Mouse (Mus musculus) forebrain, embryonic 13.5 days (tissue): Measurements from ENCODE around the gene Ctxn1. TPM values are rescaled to one million over a fixed set of nuclear protein-coding genes. Genes with fewer than 3 reads are reported as not detected.
A peak's percentile ranks its signal among the peaks of the same experiment; 100 is the strongest.

ENCODE experiments used
- ATAC-seq: fragments of 200-750 bp; cut with Nextera tagmentation; 2 replicates; pipeline ENCODE4 v1.8.0; 2017
- H3K27ac ChIP-seq: fragments of 300-500 bp; sonication (generic); 2 replicates; pipeline ENCODE4 v1.5.1; 2015; ENCODE audit warnings: inconsistent platforms, mild to moderate bottlenecking, moderate library complexity
- H3K27me3 ChIP-seq: fragments of 300-500 bp; sonication (generic); 2 replicates; pipeline ENCODE4 v1.6.1; 2015; ENCODE audit warnings: mild to moderate bottlenecking, inconsistent platforms
- H3K36me3 ChIP-seq: fragments of 300-500 bp; sonication (generic); 2 replicates; pipeline ENCODE4 v1.6.1; 2015; ENCODE audit warnings: mild to moderate bottlenecking, inconsistent platforms; ENCODE audit not compliant: poor library complexity, severe bottlenecking
- H3K4me1 ChIP-seq: fragments of 300-500 bp; sonication (generic); 2 replicates; pipeline ENCODE4 v1.6.1; 2015; ENCODE audit warnings: inconsistent platforms
- H3K4me2 ChIP-seq: fragments of 300-500 bp; sonication (generic); 2 replicates; pipeline ENCODE4 v1.6.1; 2015; ENCODE audit warnings: inconsistent platforms, mild to moderate bottlenecking, moderate library complexity
- H3K4me3 ChIP-seq: fragments of 300-500 bp; sonication (generic); 2 replicates; pipeline ENCODE4 v1.5.1; 2015; ENCODE audit warnings: mild to moderate bottlenecking, inconsistent platforms
- H3K9ac ChIP-seq: fragments of 300-500 bp; sonication (generic); 2 replicates; pipeline ENCODE4 v1.6.1; 2015; ENCODE audit warnings: mild to moderate bottlenecking, inconsistent platforms
- H3K9me3 ChIP-seq: fragments of 300-500 bp; sonication (generic); replicated peaks from 2 replicates; pipeline ENCODE4 v1.6.1; 2016; ENCODE audit warnings: inconsistent platforms
- WGBS: fragments of 180-500 bp; shearing (Covaris S2); methylation state at CpG from one replicate; pipeline ENCODE4 v1.1.7; 2015; 5-methylcytosine and 5-hydroxymethylcytosine counted together
- polyA plus RNA-seq: library from polyadenylated mRNA; unstranded; fragments of >200 nt; fragmentation: Nextera tagmentation; extraction: Ambion mirVana; gene quantifications from 2 replicates; pipeline ENCODE4 v1.2.1, GENCODE M21; 2015

The Ctxn1 gene
- polyA plus RNA-seq: 272 and 274 TPM in 2 replicates

DNA sequence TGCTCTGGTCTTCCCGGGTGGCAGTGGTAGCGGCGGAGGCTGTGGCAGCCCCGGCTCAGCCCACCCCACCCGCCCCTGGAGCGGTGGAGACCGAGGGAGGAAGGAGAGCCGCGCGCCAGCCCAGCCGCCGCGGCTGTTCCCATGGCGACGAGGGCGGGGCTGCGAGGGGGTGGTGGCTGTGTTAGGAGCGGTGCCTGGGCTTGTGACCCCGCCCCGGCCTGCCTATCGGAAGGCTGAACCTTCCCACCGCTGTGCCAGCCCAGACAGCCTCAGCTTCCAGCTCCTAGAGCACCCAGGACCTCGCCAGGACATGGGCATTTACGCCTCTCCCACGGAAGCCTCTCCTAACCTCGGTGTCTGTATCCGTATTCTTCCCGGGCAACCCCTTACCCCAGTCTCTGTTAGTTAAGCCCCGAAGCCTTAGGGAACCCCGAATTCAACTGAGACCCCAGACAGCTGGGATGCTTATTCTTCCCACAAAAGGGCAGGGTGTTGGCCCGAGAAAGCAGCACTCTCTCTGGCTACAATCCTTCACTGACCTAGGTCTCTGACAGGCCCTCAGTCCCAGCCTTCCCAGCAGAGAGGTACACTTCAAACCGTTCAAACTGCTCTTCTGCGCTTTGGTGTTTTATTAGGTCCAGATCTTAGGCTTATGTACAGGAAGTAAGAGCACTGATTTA is at the start of gene Ctxn1:
Ctxn1 (minus strand) TSS at position 150 of the 680 bp plus-strand sequence.
- peak within 1 kb of the TSS; percentile 75 for H3K4me2 ChIP-seq
- H3K27me3 ChIP-seq: no peaks in the 10 kb centered on the region
- H3K27ac ChIP-seq: peak within 1 kb of the TSS; percentile 97
- H3K9me3 ChIP-seq: no peaks in the 10 kb centered on the region
- WGBS: 6% methylated on average over 33 of the region's 33 CpGs
- H3K36me3 ChIP-seq: peaks cover 77% of the 10 kb centered on the region
- ATAC-seq: peak; percentile 92
- peak within 1 kb of the TSS; percentile 90 for H3K4me3 ChIP-seq
- H3K4me1 ChIP-seq: peaks cover 28% of the 10 kb centered on the region
- peak within 1 kb of the TSS; percentile 96 for H3K9ac ChIP-seq

DNA sequence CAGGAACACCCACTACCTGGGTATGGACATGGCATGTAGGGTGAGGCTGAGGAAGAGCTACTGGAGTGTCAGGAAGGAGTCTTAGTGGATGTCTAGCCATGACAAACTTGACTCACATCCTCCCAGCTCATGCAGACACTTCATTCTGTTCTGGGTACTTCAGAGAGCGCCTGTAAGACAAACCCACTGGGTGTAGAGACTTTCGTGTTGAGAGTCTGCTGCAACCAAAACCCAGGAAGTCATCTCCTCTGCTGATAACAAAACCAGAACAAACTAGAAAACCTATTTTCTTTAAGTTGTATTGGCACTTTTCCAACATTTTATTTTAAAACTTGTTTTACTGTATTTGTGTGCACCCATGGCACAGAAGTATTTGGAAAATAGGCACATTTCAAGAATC is 46.8 kb upstream of the Ctxn1 start:
- 89% methylated on average over 2 of the region's 2 CpGs for WGBS
- H3K4me3 ChIP-seq: no peak overlapping the region
- no peaks in the 10 kb centered on the region for H3K9me3 ChIP-seq
- no peak overlapping the region for H3K4me2 ChIP-seq
- no peak for ATAC-seq
- H3K9ac ChIP-seq: no peak overlapping the region
- H3K36me3 ChIP-seq: peaks cover 99% of the 10 kb centered on the region
- no peak overlapping the region for H3K27ac ChIP-seq
- H3K4me1 ChIP-seq: no peaks in the 10 kb centered on the region
- H3K27me3 ChIP-seq: no peaks in the 10 kb centered on the region

DNA sequence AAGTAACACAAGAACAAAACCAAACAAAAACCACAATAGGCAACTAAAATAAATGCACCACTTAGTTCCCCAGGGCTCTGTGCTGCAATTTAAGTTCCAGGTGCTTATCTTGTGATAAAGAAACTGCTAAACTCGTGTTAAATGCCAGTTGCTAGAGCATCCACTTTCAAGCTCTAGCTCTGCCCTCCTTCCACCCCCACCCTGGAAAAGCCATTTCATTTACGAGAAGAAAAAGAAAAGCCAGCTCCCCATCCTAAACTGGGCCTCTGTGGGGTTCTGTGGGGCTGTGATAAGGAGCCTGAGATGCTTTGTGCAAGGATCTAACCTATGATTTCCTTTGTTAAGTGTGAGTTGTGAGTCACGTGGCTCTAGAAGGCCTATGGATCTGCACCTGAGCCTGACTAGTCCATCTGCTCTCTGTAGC is 45.1 kb upstream of the Ctxn1 start:
- H3K27ac ChIP-seq: no peak overlapping the region
- peaks cover 98% of the 10 kb centered on the region for H3K36me3 ChIP-seq
- no peak overlapping the region for H3K4me3 ChIP-seq
- WGBS: 83% methylated on average over 3 of the region's 3 CpGs
- H3K9me3 ChIP-seq: no peaks in the 10 kb centered on the region
- H3K9ac ChIP-seq: no peak overlapping the region
- no peaks in the 10 kb centered on the region for H3K27me3 ChIP-seq
- ATAC-seq: no peak
- no peak overlapping the region for H3K4me2 ChIP-seq
- no peaks in the 10 kb centered on the region for H3K4me1 ChIP-seq

DNA sequence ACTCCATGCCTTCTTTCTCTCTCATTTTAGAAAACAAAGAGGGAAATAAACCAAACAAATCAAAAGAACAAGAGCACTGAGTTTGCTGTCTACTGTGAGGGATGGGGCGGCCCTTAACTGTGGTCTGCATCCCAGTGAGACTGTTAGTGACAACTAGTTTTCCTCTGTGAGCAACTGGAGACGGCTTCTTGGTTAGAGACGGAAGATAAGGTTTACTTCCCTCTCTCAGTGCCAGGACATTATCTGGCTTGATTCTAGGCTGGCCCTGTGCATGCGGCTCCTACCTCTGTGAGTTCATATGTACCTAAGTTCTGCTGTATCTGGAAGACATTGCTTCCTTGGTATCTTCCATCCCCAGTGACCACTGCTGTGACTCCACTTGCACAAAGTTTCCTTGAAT is 38.7 kb upstream of the Ctxn1 start:
- Histone ChIP-seq H3K9me3 (no peaks in the 10 kb centered on the region), H3K4me3 (no peak overlapping the region), H3K4me1 (no peaks in the 10 kb centered on the region), H3K27me3 (no peaks in the 10 kb centered on the region), H3K36me3 (peaks cover 96% of the 10 kb centered on the region), H3K27ac (no peak overlapping the region), H3K4me2 (no peak overlapping the region), H3K9ac (no peak overlapping the region)
- 95% methylated on average over 4 of the region's 4 CpGs for WGBS
- no peak for ATAC-seq

DNA sequence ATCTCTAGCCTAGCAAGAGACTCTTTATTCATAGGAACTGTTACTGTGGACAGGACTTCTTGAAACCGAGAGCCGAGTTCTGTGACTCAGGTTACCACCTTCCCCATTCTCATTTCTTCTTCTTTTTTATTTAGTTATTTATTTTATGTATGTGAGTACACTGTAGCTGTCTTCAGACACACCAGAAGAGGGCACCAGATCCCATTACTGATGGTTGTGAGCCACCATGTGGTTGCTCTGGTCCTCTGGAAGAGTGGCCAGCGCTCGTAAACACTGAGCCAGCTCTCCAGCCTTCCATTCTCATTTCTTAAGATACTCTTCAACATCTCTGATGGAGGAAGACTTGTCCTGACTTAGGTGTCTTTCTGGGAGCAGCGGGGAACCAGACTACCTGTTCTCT is 33.7 kb upstream of the Ctxn1 start:
- Histone ChIP-seq H3K4me3 (no peak overlapping the region), H3K36me3 (peaks cover 90% of the 10 kb centered on the region), H3K9ac (no peak overlapping the region), H3K4me2 (no peak overlapping the region), H3K27ac (no peak overlapping the region), H3K4me1 (no peaks in the 10 kb centered on the region), H3K9me3 (no peaks in the 10 kb centered on the region), H3K27me3 (no peaks in the 10 kb centered on the region)
- 87% methylated on average over 5 of the region's 5 CpGs for WGBS
- ATAC-seq: no peak

DNA sequence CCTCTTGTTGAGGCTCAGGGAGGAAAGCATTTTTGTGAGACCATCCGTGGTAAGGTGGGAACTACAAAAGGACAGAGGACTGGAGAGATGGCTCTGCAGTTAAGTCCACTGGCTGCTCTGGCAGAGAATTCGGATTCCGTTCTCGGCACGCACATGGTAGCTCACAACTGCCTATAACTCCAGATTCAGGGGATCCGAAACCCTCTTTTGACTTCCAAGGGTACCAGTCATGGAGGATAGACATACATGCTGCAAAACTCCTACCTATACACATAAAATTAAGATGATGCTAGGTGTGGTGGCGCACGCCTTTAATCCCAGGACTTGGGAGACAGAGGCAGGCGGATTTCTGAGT is 17.0 kb upstream of the Ctxn1 start:
- Histone ChIP-seq H3K4me2 (peak overlapping the region; percentile 81), H3K27ac (peak overlapping the region; percentile 73), H3K9me3 (no peaks in the 10 kb centered on the region), H3K4me3 (peak overlapping the region; percentile 81), H3K4me1 (peaks cover 12% of the 10 kb centered on the region), H3K36me3 (peaks cover 28% of the 10 kb centered on the region), H3K9ac (peak overlapping the region; percentile 86), H3K27me3 (no peaks in the 10 kb centered on the region)
- ATAC-seq: no peak; the same call in 1 of the 2 replicates
- WGBS: 30% methylated on average over 9 of the region's 9 CpGs

DNA sequence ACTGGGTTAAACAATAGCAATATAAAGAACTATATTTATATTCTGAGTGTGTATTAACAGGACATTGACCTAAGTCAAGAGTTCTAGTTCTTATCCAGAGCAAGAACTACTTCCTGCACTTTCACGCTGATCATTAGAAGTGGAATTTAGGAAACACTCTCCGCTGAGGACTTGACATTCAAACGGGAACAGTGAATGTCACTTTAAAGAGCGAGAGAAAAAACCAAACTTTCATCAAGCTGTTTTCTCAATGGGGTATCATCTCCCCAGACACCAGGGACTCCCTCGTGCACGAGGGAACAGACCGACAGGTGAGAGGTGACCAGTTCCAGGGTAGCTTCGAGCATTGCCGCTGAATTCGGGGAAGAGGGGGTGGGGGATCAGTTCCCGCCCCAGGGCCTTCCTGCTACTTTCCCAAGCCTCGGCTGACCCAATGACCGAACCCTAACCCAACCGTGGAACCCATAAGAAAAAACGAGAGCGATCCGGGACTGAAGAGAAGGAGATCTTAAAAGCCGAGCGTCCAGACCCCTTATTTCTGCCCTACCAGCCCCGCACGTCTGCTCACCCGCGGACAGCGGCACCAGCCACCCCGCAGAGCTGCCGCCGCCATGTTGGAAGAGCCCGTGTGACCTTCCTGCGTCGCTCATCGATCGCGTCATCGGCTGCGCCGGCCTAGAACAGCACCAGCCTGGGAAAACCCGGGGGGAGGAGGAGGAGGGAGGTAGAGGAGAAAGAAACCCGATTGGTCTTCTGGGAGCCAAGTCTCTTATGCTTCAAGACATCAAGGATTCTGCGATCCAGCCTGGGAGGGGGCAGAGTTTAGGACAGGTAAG is 16.4 kb upstream of the Ctxn1 start, which contains the start of gene Timm44:
Timm44 (minus strand) TSS at position 639 of the 836 bp plus-strand sequence.
- WGBS: under 1% methylated on average over 39 of the region's 39 CpGs
- H3K9ac ChIP-seq: peak within 1 kb of the TSS; percentile 86
- H3K9me3 ChIP-seq: no peaks in the 10 kb centered on the region
- peaks cover 33% of the 10 kb centered on the region for H3K36me3 ChIP-seq
- peak within 1 kb of the TSS; percentile 81 for H3K4me2 ChIP-seq
- no peaks in the 10 kb centered on the region for H3K27me3 ChIP-seq
- H3K27ac ChIP-seq: peak within 1 kb of the TSS; percentile 73
- ATAC-seq: peak; percentile 98
- peak within 1 kb of the TSS; percentile 81 for H3K4me3 ChIP-seq
- H3K4me1 ChIP-seq: peaks cover 12% of the 10 kb centered on the region

DNA sequence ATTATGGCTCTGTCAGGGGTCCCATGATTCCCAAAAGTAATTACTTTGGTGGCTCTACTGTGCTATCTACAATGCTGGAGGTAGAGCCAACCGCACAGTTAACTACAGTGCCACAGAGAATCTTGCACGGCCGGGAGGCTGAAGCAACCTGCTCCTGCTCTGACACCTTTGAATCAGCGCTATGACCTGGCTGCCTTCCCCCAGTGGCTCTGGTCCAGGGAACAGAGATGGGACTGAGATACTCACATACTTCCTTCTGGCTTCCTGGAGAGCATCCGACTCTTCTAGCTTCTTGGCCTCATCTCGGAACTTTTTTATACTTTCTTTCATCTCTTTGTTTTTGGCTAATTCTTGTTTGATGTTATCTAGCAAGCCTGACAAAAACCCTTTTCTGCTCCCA is 10.5 kb upstream of the Ctxn1 start:
- Histone ChIP-seq H3K4me3 (no peak overlapping the region), H3K4me2 (no peak overlapping the region), H3K27ac (no peak overlapping the region), H3K9ac (no peak overlapping the region), H3K4me1 (peaks cover 4% of the 10 kb centered on the region), H3K9me3 (no peaks in the 10 kb centered on the region), H3K36me3 (peaks cover 91% of the 10 kb centered on the region), H3K27me3 (no peaks in the 10 kb centered on the region)
- ATAC-seq: no peak
- WGBS: 92% methylated on average over 6 of the region's 6 CpGs

DNA sequence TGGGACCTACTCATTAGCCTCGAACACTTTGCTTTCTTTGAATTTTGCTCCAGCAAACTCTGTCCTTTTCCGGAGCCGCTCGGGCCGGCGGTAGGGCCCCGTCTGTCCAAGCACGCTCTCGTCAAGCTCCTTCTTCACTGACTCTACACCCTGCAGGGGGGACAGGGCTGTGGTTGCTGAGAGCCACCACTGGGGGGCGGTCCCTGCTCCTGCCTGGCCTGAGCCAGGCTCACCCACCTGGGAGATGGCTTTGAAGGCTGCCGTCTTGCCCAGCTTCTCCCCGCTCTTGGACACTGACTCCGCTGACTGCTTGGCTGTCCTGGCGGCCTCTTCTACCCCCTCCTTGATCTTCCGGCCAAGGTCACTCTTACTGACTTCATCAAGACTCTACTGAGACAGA is 8.6 kb upstream of the Ctxn1 start:
- Histone ChIP-seq H3K4me1 (no peaks in the 10 kb centered on the region), H3K9ac (no peak overlapping the region), H3K27me3 (no peaks in the 10 kb centered on the region), H3K36me3 (peaks cover 96% of the 10 kb centered on the region), H3K4me2 (no peak overlapping the region), H3K4me3 (no peak overlapping the region), H3K27ac (no peak overlapping the region), H3K9me3 (no peaks in the 10 kb centered on the region)
- 78% methylated on average over 15 of the region's 15 CpGs for WGBS
- ATAC-seq: peak; percentile 70; the same call in 1 of the 2 replicates

DNA sequence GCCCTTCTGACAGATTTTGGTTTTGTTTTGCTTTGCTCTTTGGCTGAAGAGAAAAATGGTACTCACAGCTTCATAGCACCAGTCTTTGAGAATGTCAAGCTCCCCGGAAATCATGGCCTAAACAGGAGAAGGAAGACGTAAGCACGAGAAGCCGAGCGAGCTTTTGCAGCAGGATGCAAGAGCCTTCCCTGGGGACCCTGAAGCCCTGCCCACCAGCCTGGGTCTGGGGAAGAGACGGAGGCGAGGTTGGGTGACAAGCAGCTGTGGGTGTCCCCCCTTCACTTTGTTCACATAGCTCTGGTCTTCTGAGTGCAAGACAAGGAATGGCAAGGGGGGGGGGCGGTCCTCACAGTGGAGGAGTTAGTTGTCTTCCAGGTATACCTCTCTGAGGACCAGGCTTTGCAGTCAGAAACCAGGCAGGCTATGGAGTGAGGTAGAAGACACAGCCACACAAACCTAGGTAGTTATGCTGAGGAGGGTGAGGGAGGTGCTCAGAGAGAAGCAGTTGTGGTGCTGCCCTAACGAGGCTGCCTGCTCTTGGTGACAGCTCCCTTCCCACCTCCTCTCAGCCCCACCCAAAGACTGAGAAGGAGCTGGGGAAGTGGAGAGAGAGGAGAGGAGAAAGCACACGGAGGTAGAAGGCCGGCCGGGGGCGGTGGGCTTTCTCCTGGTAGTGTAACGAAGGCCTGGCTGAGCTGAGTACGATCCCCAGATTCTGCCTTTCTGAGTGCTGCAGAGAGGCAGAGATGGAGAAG is 6.3 kb upstream of the Ctxn1 start:
- Histone ChIP-seq H3K4me1 (no peaks in the 10 kb centered on the region), H3K36me3 (peaks cover 98% of the 10 kb centered on the region), H3K9ac (no peak overlapping the region), H3K4me2 (no peak overlapping the region), H3K27ac (no peak overlapping the region), H3K4me3 (no peak overlapping the region), H3K27me3 (no peaks in the 10 kb centered on the region), H3K9me3 (no peaks in the 10 kb centered on the region)
- no peak for ATAC-seq
- 96% methylated on average over 15 of the region's 15 CpGs for WGBS

DNA sequence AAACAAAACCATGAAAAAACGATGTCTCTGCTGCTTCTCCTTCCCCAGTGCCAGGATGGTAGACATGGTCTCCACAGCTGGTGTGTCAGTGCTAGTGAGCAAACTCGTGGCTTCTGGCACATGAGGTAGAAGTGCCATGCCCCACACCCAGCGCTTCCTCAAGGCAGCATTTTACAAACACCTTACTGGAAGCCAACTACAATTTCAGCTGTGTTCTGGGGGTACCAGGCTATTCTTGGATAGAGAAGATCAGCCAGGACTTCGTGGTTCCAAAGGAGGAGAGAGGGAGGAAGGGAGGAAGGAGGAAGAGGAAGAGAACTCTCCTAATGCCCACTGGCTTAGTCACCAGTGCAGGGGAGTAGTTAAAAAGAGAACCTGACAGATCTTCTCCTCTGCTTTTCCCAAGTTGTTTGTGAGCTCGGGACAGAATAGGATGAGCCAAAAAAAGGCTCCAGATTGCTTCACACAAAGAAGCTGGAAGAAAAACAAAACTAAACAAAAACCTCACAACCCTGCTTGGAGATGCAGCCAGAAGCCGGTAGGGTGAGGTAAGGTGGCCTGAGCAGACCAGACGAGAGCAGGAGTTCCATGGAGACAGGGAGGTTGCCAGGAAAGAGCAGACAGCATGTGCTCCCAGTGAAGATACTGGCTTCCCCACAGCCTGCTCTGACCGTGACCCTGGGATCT is 4.2 kb upstream of the Ctxn1 start:
- 90% methylated on average over 8 of the region's 8 CpGs for WGBS
- ATAC-seq: no peak
- Histone ChIP-seq H3K4me1 (peaks cover 4% of the 10 kb centered on the region), H3K4me3 (no peak overlapping the region), H3K27ac (no peak overlapping the region), H3K27me3 (no peaks in the 10 kb centered on the region), H3K9me3 (no peaks in the 10 kb centered on the region), H3K36me3 (peaks cover 85% of the 10 kb centered on the region), H3K4me2 (no peak overlapping the region), H3K9ac (no peak overlapping the region)
